Mouse (Mus musculus) gastrocnemius, postnatal 36 days (tissue): ENCODE data around the gene Atp8a1. TPM values are rescaled to one million over a fixed set of nuclear protein-coding genes. Genes with fewer than 3 reads are reported as not detected.

Source experiments
- DNase-seq, 2 experiments: peaks; one replicate each; pipeline ENCODE4 v3.0.0; 2022
- intact Hi-C: fragments of 180-260 bp; cut with DNase I; formaldehyde crosslinking; loops from one replicate; pipeline ENCODE4 v1.15.1; 2025
- total RNA-seq, 2 experiments: library from RNA; stranded (reverse); gene quantifications; 2 replicates each; pipeline ENCODE4 v1.2.3; 2021

Gene Atp8a1
- total RNA-seq, 2 experiments from 2014 or later: 55.9 to 72.7 TPM

DNA sequence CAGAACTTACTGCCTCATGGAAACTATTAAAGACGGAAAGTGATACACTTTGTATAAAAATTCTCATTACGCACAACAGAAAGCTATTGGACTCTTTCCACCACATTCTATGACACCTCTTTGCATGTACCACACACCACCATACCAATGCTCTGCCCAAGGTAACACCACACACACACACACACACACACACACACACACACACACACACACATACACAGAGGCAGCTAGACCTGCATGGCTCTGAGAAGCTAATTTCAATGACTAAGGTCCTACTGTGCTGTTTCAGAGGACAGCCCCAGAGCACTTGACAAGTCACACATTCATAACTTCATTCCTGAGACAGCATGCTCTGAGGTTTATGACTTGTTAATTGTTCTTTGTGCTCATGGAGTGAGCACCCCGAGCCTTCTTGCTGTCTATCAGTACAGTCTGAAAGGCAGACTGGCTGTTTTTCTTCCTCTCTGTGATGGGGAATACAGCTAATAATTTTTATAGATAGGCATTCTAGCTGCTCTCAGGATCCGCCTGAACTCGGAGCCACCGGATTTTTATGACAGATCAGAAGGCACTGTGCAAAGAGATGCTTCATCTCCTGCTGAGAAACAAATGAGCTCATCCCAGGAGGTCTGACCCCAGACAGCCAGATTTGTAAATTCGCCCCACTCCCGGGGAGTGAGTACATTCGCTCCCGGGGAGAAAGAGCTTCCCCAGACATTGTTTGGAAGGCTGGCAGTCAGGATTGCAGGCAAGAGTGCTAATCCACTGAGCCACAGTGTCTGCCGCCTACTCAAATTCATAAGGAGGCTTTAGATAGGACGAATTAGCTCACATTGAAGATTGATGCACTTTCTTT is 150.3 kb downstream of the Atp8a1 start:
- DNase-seq: no peak
- intact Hi-C loops: no loop called here

DNA sequence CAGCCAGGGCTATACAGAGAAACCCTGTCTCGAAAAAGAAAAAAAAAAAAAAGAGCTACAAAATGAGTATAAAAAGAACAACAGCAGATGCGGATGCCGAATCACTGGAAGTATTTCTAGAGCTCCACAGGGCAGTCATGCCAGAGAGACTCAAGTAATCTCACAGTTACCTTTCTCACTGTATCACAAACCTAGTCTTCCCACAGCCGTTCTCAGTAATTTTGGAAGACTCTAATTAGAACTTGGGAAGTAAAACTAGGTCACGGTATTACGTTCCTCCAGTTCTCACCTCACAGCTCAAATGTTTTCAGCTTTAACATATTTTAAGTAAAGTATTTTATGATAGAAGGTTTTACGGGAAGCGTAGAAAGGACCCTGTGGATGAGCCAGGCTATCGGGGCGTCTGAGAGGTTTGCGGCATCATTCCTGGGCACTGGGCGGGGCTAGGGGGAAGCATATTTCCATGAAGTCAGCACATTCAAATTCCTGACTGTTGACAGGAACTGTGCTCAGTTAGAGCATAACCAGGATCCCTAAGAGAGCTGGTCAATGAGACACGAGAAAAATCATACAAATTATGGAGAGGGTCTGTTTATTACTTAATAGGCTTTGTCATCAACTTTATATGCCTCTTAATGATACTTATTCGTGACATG is 152.1 kb downstream of the Atp8a1 start:
- intact Hi-C loops: no loop called here
- no peak for DNase-seq

DNA sequence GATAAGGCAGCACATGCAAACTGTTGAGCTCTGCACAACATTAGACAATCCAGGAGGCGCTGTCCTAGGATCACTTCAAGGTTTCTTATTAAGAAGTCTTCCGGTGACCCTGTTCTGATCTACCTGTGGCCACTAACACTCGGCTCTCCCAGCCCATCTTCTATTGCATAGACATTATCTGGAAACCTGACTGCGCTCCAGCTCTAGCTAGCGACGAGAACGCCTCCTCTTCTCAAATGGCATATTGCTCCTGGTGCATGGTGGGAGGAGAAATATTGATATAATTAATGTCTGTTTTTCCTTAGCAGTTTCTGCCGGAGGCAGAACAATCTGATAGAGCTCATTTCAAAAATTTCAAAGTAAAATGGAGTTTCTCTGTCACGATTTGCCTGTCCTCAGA is 156.9 kb downstream of the Atp8a1 start:
- intact Hi-C loops: no loop called here
- DNase-seq: no peak

DNA sequence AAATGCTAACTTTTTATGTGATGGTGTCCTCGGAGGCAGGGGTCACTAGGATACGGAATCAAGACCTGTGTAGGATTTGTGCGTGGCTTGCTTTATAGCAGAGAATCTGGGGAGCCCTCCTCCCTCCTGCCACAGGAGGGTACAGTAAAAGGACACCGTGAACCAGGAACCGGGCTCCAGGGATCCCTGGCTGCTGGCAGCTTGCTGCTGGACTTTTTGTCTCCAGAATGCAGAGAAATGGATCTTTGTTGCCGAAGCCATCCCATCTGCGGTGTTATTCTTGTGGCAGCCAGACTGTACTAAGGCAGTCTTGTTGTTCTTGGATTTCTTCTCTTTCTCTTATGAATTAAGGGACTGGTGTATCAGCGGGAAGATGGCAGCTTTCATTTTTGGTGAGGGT is 159.2 kb downstream of the Atp8a1 start:
- no peak for DNase-seq
- intact Hi-C loops: no loop called here

DNA sequence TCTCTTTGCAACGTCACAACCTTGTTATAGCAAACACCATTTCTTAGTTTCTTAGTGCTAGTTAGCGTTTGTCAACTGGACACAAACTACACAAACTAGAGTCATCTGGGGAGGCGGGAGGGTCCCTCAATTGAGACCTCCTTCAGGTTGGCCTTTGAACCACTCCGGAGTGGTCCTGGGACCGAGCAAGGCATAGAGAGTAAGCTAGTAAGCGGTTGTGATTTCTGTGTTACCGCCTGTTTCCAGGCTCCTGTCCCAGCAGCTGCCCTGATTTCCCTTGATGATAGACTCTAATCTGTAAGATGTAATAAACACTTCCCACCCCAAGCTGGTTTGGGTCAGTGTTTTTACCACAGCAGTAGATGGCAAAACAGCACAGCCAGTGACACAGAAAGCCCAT is 161.3 kb downstream of the Atp8a1 start:
- no peak for DNase-seq
- intact Hi-C loops: no loop called here

DNA sequence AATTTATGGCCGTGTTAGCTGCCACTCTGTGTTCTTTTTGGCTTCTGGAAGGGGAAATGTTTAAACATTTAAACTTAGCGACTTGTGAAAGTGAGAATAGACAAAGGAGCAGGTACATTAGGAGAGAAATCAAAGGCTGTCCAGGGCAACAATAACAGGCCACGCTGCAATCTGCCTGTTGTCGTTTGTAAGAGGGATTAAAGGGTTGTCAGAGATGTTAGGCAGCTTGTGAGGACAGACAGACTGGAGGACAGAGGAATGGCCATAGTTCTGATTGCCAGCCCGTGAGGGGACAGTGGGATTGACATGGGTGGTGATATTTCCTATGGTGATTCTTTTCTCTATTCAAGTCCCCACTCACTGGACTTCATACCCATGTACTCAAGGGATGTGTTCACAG is 161.8 kb downstream of the Atp8a1 start:
- DNase-seq: no peak
- intact Hi-C loops: no loop called here

DNA sequence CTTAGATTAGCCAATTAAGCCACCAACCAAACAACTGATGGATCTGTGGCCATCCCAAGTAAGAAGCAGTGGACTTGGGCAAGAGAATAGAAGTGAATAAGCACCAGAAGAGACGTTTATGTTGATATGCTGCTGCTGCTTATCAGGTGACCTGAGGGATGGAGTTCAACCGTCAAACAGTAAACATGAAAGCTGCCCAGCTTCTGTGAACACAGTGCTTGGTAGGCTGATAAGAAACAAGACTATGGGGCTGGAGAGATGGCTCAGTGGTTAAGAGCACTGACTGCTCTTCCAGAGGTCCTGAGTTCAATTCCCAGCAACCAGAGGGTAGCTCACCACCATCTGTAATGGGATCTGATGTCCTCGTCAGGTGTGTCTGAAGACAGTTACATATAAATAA is 168.4 kb downstream of the Atp8a1 start:
- no peak for DNase-seq
- intact Hi-C loops: no loop called here

DNA sequence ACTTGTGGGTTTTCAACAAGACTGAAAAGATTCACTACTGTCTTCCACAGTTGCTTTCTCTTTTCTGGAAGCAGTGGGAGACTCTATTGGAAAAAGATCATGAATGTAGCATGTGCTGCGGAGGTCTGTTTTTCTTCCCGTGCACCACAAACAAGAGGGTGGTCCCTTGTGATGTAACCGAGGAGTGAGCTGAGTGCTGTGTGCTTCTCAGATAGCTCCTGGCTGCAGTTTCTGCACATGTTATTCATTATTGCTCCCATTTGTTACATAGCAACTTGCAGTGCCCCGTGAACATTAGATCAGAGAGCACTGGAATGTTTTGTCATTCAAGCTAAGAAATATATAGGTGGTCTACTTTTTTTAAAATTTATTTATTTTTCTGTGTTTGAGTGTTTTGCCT is 174.2 kb downstream of the Atp8a1 start:
- DNase-seq: no peak
- intact Hi-C loops: no loop called here

DNA sequence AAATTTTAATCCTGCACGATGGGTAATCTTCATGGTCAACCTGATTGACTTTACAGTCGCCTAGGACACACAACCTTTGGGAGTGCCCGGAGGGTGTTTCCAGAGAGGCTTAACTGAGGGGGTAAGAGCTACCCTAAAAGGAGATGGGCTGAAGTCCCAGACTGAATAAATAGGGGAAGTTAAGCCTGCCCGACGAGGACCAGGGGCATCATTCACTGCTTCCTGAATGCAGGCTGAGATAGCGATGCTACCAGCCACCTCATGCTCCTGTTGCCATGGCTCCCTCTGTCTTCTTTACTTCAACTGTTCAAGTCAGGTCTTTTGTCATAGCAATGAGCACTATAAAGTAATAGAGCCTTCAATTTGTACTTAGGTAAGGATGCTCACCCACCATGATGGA is 177.1 kb downstream of the Atp8a1 start:
- no peak for DNase-seq
- intact Hi-C loops: no loop called here

DNA sequence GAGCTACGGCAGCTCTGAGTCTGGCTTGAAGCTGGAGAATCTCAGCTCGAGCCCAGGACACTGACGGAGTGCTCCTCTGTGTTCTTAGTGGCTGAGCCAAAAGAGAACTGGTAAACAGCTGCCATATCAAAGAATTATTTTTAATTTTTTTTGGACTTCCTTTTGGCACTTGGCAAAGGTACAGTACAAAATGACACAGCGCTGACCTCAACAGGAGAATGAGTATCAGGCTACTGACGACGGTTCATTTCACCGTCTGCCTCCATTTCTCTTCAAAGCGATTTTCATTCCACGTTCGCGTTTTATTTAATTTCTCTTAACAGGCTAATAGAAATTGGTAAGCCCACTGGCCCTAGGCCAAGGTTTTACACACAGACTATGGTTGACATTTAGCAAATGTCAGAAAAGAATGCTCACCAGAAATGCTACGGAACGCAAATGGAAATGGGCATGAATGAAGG is 177.8 kb downstream of the Atp8a1 start:
- DNase-seq: no peak
- intact Hi-C loops: no loop called here

DNA sequence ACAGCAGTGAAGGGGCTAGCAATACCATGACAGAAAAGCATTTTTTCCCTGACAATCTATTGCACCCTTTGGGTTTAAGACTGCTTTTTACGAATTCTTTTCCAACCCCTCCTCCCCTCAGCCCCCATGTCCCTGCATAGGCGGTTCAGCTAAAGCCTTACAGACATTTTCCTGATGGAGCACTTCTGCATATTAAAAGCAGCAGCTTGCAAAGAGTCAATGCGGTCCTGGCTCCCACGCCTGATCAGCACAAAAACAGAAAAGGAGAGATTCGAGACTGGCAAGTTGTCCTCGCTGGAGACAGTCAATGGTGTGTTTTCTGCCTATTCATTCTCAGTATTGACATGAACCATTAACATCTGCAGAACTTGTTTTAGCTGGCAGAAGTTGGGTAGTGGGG is 184.5 kb downstream of the Atp8a1 start:
- DNase-seq: no peak
- intact Hi-C loops: no loop called here

DNA sequence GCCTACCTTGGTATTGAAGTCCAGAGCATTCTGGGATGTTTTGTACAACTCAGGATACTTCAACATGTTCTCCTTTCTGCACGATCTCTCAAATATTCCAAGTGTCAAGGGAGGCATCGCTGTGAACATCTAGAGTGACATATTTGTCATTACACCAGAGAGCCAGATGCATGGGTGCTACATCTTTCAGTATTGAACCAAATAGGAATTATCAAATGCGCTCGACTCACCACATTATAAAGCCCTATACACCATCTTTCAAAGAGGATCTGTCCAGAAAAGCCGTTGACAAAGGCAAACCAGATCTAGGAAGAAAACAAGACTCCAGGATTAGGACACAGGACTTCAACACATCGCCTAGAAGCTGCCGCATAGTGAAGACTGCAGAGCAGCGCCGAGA is 187.4 kb downstream of the Atp8a1 start:
- no peak for DNase-seq
- intact Hi-C loops: no loop called here

DNA sequence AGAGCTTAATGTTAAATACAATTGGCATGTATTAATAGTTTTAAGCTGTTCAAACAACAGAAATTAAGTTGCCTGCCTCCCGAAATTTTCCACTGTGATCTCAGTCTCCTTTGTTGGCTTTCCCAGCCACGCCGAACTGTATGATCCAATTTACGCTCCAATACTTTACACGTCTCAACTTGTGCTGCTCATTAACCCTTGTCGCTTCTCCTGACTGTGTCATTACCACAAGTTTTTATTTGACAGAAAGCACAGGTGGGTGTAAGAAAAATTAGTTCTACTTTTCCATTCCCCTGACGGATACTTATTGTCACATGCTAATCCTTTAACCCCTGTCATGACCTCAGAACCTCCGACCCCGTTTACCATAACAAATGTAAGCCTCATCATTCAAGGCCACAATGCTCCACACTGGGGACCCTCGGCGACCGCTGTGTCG is 190.4 kb downstream of the Atp8a1 start:
- no peak for DNase-seq
- intact Hi-C loops: no loop called here

DNA sequence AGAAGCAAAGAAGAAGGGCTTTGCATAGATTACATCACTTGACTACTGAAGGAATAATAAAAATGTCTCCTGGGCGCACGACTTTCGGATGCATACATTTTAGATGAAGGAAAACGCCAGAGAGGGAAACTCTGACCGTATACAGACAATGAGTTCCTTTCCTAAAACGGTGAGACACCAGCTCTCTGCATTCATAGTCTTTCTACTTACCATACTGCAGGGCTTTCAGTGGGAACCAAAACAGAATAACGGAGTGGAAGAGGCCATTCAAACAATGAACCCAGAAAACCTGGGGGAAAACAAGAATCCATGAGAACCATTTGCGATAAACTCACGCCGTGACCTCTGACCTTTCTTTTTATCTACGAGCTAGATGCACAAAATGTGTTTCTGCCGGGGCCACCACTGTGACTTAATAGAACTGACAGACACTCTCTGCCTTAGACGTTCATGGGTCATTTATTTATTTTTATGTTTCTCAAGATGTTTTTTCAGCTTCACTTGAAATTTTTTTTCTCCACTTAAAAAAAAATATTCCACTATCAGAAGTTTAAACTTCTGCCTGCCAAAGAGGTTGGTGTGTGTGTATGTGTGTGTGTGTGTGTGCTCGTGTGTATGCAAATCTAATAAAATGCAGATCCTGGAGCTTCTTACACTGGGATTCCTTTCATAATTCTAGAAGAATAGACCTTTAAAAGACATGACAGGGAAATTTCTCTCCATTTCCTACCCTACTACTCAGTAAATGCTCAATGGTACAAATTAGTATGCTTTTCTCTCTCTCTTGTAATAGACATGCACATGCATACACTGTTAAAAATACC is 191.3 kb downstream of the Atp8a1 start:
- intact Hi-C loops: no loop called here

DNA sequence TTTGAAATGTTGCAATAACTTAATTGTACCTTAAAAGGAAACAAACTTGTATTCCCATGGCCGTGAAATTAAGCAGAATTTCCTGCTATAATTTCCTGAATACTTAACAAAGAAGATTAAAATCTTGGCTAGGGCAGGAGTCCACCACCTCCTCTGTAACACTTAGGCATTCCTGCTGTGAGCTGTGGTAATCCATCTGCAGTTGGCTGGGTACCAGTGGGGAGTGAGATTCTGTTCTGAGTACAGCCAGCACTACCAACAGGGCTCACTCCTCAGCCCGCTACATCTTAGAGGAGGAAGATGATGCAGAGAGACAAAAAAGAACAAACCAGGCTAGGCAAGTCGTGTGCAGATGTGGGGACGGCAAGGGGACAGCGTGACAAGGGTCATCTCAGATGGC is 192.7 kb downstream of the Atp8a1 start:
- intact Hi-C loops: no loop called here

More for the DNA sequence above, 191.3 kb downstream of the Atp8a1 start:
- DNase-seq: no peak

DNA sequence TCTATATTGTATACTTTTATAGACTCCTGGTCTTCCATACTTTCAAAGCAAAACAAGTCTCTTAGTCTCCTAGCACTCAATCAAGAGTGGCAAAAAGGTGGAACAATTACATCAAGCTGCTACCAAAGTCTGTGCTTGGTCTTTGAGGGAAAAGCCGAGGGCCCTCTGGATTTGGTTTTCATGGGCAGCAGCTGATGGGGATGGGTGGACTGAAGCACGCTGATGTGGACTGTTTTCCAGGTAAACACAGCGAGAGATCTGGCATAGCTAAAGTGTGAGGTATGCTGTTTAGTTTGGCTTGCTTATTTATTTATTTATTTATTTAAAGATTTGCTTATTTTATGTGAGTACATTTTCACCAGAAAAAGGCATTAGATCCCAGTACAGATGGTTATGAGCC is 193.7 kb downstream of the Atp8a1 start:
- DNase-seq: no peak
- intact Hi-C loops: no loop called here

More for the DNA sequence above, 192.7 kb downstream of the Atp8a1 start:
- DNase-seq: no peak

DNA sequence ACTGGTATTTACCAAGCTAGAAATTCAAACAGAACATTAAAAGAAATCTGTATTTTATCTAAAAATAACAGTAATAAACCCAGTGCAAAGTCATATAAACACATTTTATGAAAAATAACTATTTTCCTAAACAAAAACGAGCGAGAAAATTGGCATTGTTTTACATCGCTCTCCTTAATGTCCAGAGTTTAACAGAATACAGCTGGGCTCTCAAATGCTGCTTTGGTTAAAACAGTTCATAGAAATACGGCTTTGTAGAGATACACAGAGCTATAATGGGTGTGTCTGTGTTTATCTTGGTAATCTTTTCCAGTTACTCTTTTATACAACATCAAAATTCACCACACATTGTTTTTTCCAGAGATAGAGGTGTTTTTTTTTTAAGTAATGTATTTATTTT is 194.8 kb downstream of the Atp8a1 start:
- intact Hi-C loops: no loop called here
- DNase-seq: no peak

DNA sequence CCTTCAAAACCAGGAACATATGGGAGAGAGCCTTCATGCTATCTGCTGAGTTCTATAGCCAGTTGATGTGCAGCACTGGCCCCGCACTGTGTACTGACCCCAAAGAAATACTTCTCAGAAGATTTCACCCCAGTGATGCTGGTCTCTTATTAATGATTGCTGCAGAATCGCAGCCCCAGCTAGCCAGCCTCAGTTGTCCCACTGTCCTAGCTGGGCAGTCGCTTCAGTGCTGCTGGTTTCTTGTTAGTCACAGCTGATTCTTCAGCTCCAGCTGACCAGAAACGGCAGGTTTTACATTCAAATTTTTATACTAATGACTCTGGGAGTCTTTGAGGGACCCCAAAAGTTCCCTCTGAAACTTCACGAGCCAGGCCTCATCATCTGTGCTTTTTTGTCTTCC is 197.2 kb downstream of the Atp8a1 start:
- no peak for DNase-seq
- intact Hi-C loops: no loop called here

DNA sequence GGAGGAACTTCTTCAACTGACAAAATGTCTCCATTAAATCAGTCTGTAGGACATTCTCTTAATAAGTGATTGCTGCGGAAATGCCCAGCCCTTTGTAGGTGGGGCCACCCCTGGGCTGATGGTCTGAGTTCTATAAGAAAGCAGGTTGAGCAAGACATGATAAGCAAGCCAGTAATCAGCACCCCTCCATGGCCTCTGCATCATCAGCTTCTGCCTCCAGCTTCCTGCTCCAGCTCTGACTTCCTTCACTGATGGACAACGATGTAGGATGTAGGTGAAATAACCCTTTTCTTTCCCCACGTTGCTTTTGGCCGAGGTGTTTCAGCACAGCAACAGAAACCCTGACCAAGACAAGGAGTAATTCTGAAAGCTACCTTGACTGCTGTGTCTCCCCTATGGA is 198.1 kb downstream of the Atp8a1 start:
- no peak for DNase-seq
- intact Hi-C loops: no loop called here

DNA sequence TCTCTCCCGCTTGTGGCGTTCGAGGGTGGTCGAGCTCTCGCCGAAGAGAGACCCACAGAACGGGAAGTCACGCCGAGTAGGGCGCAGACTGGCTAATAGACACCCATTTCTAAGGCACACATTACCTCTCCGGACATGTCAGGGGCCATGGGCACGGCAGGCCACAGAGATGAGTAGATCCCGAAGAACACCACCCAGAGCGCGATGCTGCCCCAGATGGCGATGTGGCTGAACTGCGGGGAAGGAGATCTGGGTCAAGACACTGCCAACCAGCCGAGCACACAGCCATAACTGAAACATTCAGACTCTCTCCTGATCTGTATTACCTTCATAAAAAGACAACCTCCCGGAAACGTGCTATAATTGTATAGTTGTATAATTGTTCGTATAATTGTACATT is 199.7 kb downstream of the Atp8a1 start:
- intact Hi-C loops: no loop called here

More for the DNA sequence above, 199.7 kb downstream of the Atp8a1 start:
- DNase-seq: no peak
